Mouse (Mus musculus) brown adipose tissue, adult 24 weeks (tissue): ENCODE data around the gene Pak4. TPM values are rescaled to one million over a fixed set of nuclear protein-coding genes. Genes with fewer than 3 reads are reported as not detected.
"Not testable (repeated sequence)": the region's sequence is repeated elsewhere in the genome, so short reads cannot be mapped to it uniquely, and the experiment has no call there.

Source experiments
- H3K27ac ChIP-seq: fragments of 200-500 bp; replicated peaks from 2 replicates; pipeline ENCODE4 v1.5.1; 2012; ENCODE audit warnings: low read depth, mild to moderate bottlenecking, low read length
- H3K4me1 ChIP-seq: fragments of 200-500 bp; 2 replicates; pipeline ENCODE4 v1.6.1; 2012; ENCODE audit warnings: low read length, mixed read lengths; ENCODE audit not compliant: control insufficient read depth, insufficient read depth, insufficient read length
- H3K4me3 ChIP-seq: fragments of 200-500 bp; 2 replicates; pipeline ENCODE4 v1.5.1; 2012; ENCODE audit warnings: low read depth, mild to moderate bottlenecking, low read length, moderate library complexity; ENCODE audit not compliant: insufficient read depth
- polyA plus RNA-seq: library from polyadenylated mRNA; stranded (reverse); fragments of >200 nt; gene quantifications from 2 replicates; pipeline ENCODE4 v1.2.4, GENCODE M21; 2012; ENCODE audit not compliant: missing spikeins, insufficient read depth, insufficient read length

Pak4 gene
- polyA plus RNA-seq, 1 experiment = 5.8 TPM

- H3K4me1 ChIP-seq, H3K4me3 ChIP-seq, H3K27ac ChIP-seq: not testable (repeated sequence)
Measured at GRCm38 (mm10) chr7:28522536-28522935, 75.4 kb downstream of the Pak4 start, which contains the start of gene Ifnl3. TSS of gene Ifnl3 (plus strand) at chr7:28522836.

GRCm38 (mm10) chr7:28511441-28511840 is 86.5 kb downstream of the Pak4 start:
- Histone ChIP-seq H3K27ac (no peak overlapping the region), H3K4me1 (no peaks in the 10 kb centered on the region), H3K4me3 (no peak overlapping the region)

GRCm38 (mm10) chr7:28510405-28510974 is 87.5 kb downstream of the Pak4 start, which contains the start of gene Ifnl2:
TSS of gene Ifnl2 (minus strand) at chr7:28510455.
- H3K4me1 ChIP-seq, H3K4me3 ChIP-seq: not testable (repeated sequence)

DNA sequence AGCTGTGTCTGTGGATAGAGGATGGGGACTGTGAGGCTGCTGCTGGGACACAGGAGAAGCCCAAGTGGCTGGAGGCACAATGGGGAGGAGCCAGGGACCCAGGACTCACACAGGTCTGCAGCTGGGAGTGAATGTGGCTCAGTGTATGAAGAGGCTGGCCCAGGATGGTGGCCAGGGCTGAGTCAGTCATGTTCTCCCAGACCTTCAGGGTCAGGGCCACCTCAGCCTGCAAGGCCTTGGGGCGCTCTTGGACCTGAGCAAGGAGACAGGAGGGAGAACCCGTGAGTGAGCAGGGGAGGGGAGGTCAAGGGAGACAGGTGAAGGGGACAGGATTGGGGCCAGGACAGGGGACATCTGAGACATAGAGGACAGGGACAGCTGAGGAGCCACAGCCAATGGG is 88.9 kb downstream of the Pak4 start:
- not testable (repeated sequence) for H3K4me3 ChIP-seq, H3K4me1 ChIP-seq, H3K27ac ChIP-seq

More at GRCm38 (mm10) chr7:28510405-28510974, 87.5 kb downstream of the Pak4 start, which contains the start of gene Ifnl2:
- not testable (repeated sequence) for H3K27ac ChIP-seq

Other genes with a start within 250 kb of the Pak4 start
- 404 and 482 TPM in 2 replicates for gene Rps16, start 247.5 kb downstream of the Pak4 start, polyA plus RNA-seq
- gene Plekhg2, start 225.6 kb downstream of the Pak4 start, polyA plus RNA-seq = 3.1 and 3.5 TPM in 2 replicates
- 25.1 and 70.2 TPM in 2 replicates for gene Zfp36, start 217.9 kb downstream of the Pak4 start, polyA plus RNA-seq
- gene Med29, start 205.5 kb downstream of the Pak4 start, polyA plus RNA-seq = 18.4 and 20.2 TPM in 2 replicates
- 50.4 and 62.6 TPM in 2 replicates for gene Paf1, start 205.2 kb downstream of the Pak4 start, polyA plus RNA-seq
- gene Gmfg, start 160.7 kb downstream of the Pak4 start, polyA plus RNA-seq = 7.1 and 9.6 TPM in 2 replicates
- gene Lrfn1, start 146.2 kb downstream of the Pak4 start, polyA plus RNA-seq = 0.38 TPM in 1 of 2 replicates, not detected in the other
- not detected in 2 replicates for gene Ifnl2, start 87.7 kb downstream of the Pak4 start, polyA plus RNA-seq
- gene Ifnl3, start 75.3 kb downstream of the Pak4 start, polyA plus RNA-seq = not detected in 2 replicates
- gene Sycn, start 57.3 kb downstream of the Pak4 start, polyA plus RNA-seq = not detected in 2 replicates
- gene Nccrp1, start 50.9 kb downstream of the Pak4 start, polyA plus RNA-seq = not detected in 2 replicates
- gene Samd4b, start within 50 bp of the Pak4 start, polyA plus RNA-seq = 18.8 and 24.4 TPM in 2 replicates
- not detected in 2 replicates for gene Acp7, start 33.1 kb upstream of the Pak4 start, polyA plus RNA-seq
- gene Fbxo27, start 94.7 kb upstream of the Pak4 start, polyA plus RNA-seq = 1.2 and 1.4 TPM in 2 replicates
- 0.71 and 2.5 TPM in 2 replicates for gene Fbxo17, start 118.6 kb upstream of the Pak4 start, polyA plus RNA-seq
- gene Mrps12, start 143.6 kb upstream of the Pak4 start, polyA plus RNA-seq = 64.4 and 106 TPM in 2 replicates
- 13.0 and 14.5 TPM in 2 replicates for gene Sars2, start 143.8 kb upstream of the Pak4 start, polyA plus RNA-seq
- not detected in 2 replicates for gene Ccer2, start 158.0 kb upstream of the Pak4 start, polyA plus RNA-seq
- gene Sirt2, start 168.6 kb upstream of the Pak4 start, polyA plus RNA-seq = 94.8 and 96.2 TPM in 2 replicates
- 15.5 and 16.9 TPM in 2 replicates for gene Nfkbib, start 169.3 kb upstream of the Pak4 start, polyA plus RNA-seq
- 2.5 and 4.6 TPM in 2 replicates for gene Rinl, start 190.8 kb upstream of the Pak4 start, polyA plus RNA-seq
- 122 and 131 TPM in 2 replicates for gene Hnrnpl, start 210.4 kb upstream of the Pak4 start, polyA plus RNA-seq
- 3,379 and 3,601 TPM in 2 replicates for gene Ech1, start 227.0 kb upstream of the Pak4 start, polyA plus RNA-seq
- 12.0 and 14.6 TPM in 2 replicates for gene Lgals4, start 235.7 kb upstream of the Pak4 start, polyA plus RNA-seq